12 mouse cellular contexts compared by ENCODE assay signal in genomic region chr4:150598686-150599085, GRCm38 (mm10). TPM values are rescaled to one million over a fixed set of nuclear protein-coding genes. Genes with fewer than 3 reads are reported as not detected.
DNase-seq lines count a peak whose midpoint lies in the region; ATAC-seq lines count a peak whose summit lies in the region.
"Had no signal": no experiment of that assay in that cellular context is flagged by ENCODE, and none has a peak within 500 bp of the region (broad histone marks: within the 10 kb centered on the region; RNA-seq: fewer than 3 reads in every experiment).

No protein-coding gene starts in this region.

- ATAC-seq in hindbrain, embryonic 15.5 days (ENCODE audit: low FRiP score, low read depth): peak; percentile 67; the same call in 1 of the 2 replicates
- ATAC-seq in hindbrain, embryonic 12.5 days (ENCODE audit: low FRiP score): no peak
- ATAC-seq in lung, embryonic 15.5 days (ENCODE audit: borderline replicate concordance, extremely low read depth, low FRiP score, low TSS enrichment): 0 out of 2 replicates have a peak, but pooled peaks have one; percentile 21
- ATAC-seq in hindbrain, embryonic 16.5 days: peak; percentile 71

- no peaks in the 10 kb centered on the region for H3K36me3 ChIP-seq in hindbrain, embryonic 15.5 days
- no peaks in the 10 kb centered on the region for H3K36me3 ChIP-seq in hindbrain, embryonic 12.5 days
- no peaks in the 10 kb centered on the region for H3K36me3 ChIP-seq in lung, embryonic 15.5 days
- H3K36me3 ChIP-seq in hindbrain, embryonic 16.5 days (ENCODE audit: control insufficient read depth, insufficient read depth, low read length): no peaks in the 10 kb centered on the region
- H3K36me3 ChIP-seq: liver, embryonic 15.5 days had no signal

- H3K4me3 ChIP-seq in hindbrain, embryonic 15.5 days: no peak overlapping the region
- H3K4me3 ChIP-seq in hindbrain, embryonic 12.5 days: no peak overlapping the region
- no peak overlapping the region for H3K4me3 ChIP-seq in lung, embryonic 15.5 days
- H3K4me3 ChIP-seq in hindbrain, embryonic 16.5 days (ENCODE audit: low read length): no peak overlapping the region
- H3K4me3 ChIP-seq: liver, embryonic 15.5 days had no signal

- H3K9me3 ChIP-seq in hindbrain, embryonic 15.5 days: no peaks in the 10 kb centered on the region
- no peaks in the 10 kb centered on the region for H3K9me3 ChIP-seq in hindbrain, embryonic 12.5 days (replicated peaks)
- H3K9me3 ChIP-seq in lung, embryonic 15.5 days: no peaks in the 10 kb centered on the region
- H3K9me3 ChIP-seq in hindbrain, embryonic 16.5 days (ENCODE audit: control insufficient read depth, low read length): no peaks in the 10 kb centered on the region
- H3K9me3 ChIP-seq: liver, embryonic 15.5 days had no signal

- no peaks in the 10 kb centered on the region for H3K27me3 ChIP-seq in hindbrain, embryonic 15.5 days
- H3K27me3 ChIP-seq in hindbrain, embryonic 12.5 days: no peaks in the 10 kb centered on the region
- H3K27me3 ChIP-seq in lung, embryonic 15.5 days: no peaks in the 10 kb centered on the region
- no peaks in the 10 kb centered on the region for H3K27me3 ChIP-seq in hindbrain, embryonic 16.5 days (replicated peaks; ENCODE audit: control insufficient read depth, insufficient read depth, low read length)
- H3K27me3 ChIP-seq: liver, embryonic 15.5 days had no signal

- peak; percentile 56 for DNase-seq in cerebellum, adult 9-10 months
- DNase-seq in cerebellum, postnatal 36 days: no peak
- no peak for DNase-seq in lung, postnatal 4 days
- no peak for DNase-seq in retina, postnatal 1 day
- DNase-seq: layer of hippocampus, adult 9-11 months; midbrain, embryonic 14.5 days; thymus, postnatal 4 days had no signal

- WGBS in hindbrain, embryonic 15.5 days: 74% methylated on average over 1 of the region's 1 CpGs
- 85% methylated on average over 1 of the region's 1 CpGs for WGBS in hindbrain, embryonic 12.5 days
- WGBS in lung, embryonic 15.5 days: 19% methylated on average over 1 of the region's 1 CpGs
- 71% methylated on average over 1 of the region's 1 CpGs for WGBS in hindbrain, embryonic 16.5 days

- no peak overlapping the region for H3K9ac ChIP-seq in hindbrain, embryonic 15.5 days
- H3K9ac ChIP-seq in hindbrain, embryonic 12.5 days: no peak overlapping the region
- no peak overlapping the region for H3K9ac ChIP-seq in lung, embryonic 15.5 days
- H3K9ac ChIP-seq in hindbrain, embryonic 16.5 days (ENCODE audit: low read depth, low read length): no peak overlapping the region
- H3K9ac ChIP-seq: liver, embryonic 15.5 days had no signal

- H3K4me1 ChIP-seq in hindbrain, embryonic 15.5 days (replicated peaks): peaks cover 40% of the 10 kb centered on the region
- peaks cover 17% of the 10 kb centered on the region for H3K4me1 ChIP-seq in hindbrain, embryonic 12.5 days
- H3K4me1 ChIP-seq in lung, embryonic 15.5 days: peaks cover 55% of the 10 kb centered on the region
- H3K4me1 ChIP-seq in hindbrain, embryonic 16.5 days (ENCODE audit: control insufficient read depth, insufficient read depth, low read depth, low read length): peaks cover 18% of the 10 kb centered on the region

- 0 out of 2 replicates have a peak overlapping the region, but pooled peaks have one; percentile 50 for H3K27ac ChIP-seq in hindbrain, embryonic 15.5 days (replicated peaks)
- H3K27ac ChIP-seq in hindbrain, embryonic 12.5 days: no peak overlapping the region
- peak overlapping the region; percentile 92 for H3K27ac ChIP-seq in lung, embryonic 15.5 days
- H3K27ac ChIP-seq in hindbrain, embryonic 16.5 days (ENCODE audit: low read depth, low read length): peak overlapping the region; percentile 53
- H3K27ac ChIP-seq: liver, embryonic 15.5 days had no signal

- H3K4me2 ChIP-seq in hindbrain, embryonic 15.5 days: no peak overlapping the region
- H3K4me2 ChIP-seq in hindbrain, embryonic 12.5 days (replicated peaks): no peak overlapping the region
- H3K4me2 ChIP-seq in lung, embryonic 15.5 days: no peak overlapping the region
- H3K4me2 ChIP-seq in hindbrain, embryonic 16.5 days (ENCODE audit: low read length): no peak overlapping the region
- H3K4me2 ChIP-seq: liver, embryonic 15.5 days had no signal

RNA-seq across cellular contexts. Expression of gene Slc45a1, which starts 53.3 kb away (rescaled TPM):
- 37.6 and 43.4 TPM in 2 replicates for polyA plus RNA-seq in hindbrain, embryonic 15.5 days (2015; fragmentation: Nextera tagmentation; extraction: Ambion mirVana)
- 12.4 and 14.1 TPM in 2 replicates for polyA plus RNA-seq in hindbrain, embryonic 12.5 days (2016; fragmentation: Nextera tagmentation; extraction: Ambion mirVana)
- polyA plus RNA-seq in lung, embryonic 15.5 days (2015; fragmentation: Nextera tagmentation; extraction: Ambion mirVana): 0.06 TPM in 1 of 2 replicates, not detected in the other
- polyA plus RNA-seq in hindbrain, embryonic 16.5 days (2015; fragmentation: Nextera tagmentation; extraction: Ambion mirVana): 44.7 and 46.7 TPM in 2 replicates
- polyA plus RNA-seq: liver, embryonic 15.5 days had no signal

Comparison
In these comparisons a context has a peak if more than half of its experiments do, and no peak if none do; other contexts are left out.
1. RNA of gene Slc45a1, which starts 53.3 kb away (polyA plus RNA-seq): 44.7 to 46.7 TPM in hindbrain, embryonic 16.5 days, 37.6 to 43.4 TPM in hindbrain, embryonic 15.5 days and 12.4 to 14.1 TPM in hindbrain, embryonic 12.5 days; 0.06 TPM in lung, embryonic 15.5 days; every median in the first group is over 10 times any median in the second.